Mouse (Mus musculus) forebrain, embryonic 10.5 days (tissue): ENCODE data around the gene Ggt1. TPM values are rescaled to one million over a fixed set of nuclear protein-coding genes. Genes with fewer than 3 reads are reported as not detected.
"Not testable (repeated sequence)": the region's sequence is repeated elsewhere in the genome, so short reads cannot be mapped to it uniquely, and the experiment has no call there.

ENCODE experiments used
- DNase-seq: peaks from one replicate; pipeline ENCODE4 v3.0.0-alpha.2; 2017; ENCODE audit warnings: low spot score; ENCODE audit errors: extremely low spot score
- H3K27ac ChIP-seq: fragments of 300-500 bp; sonication (generic); 2 replicates; pipeline ENCODE4 v1.5.1; 2016; ENCODE audit warnings: mild to moderate bottlenecking
- H3K27me3 ChIP-seq: fragments of 300-500 bp; sonication (generic); 2 replicates; pipeline ENCODE4 v1.6.1; 2016; ENCODE audit warnings: mild to moderate bottlenecking; ENCODE audit not compliant: poor library complexity, severe bottlenecking
- H3K36me3 ChIP-seq: fragments of 300-500 bp; sonication (generic); replicated peaks from 2 replicates; pipeline ENCODE4 v1.6.1; 2016; ENCODE audit warnings: mild to moderate bottlenecking, moderate library complexity
- H3K4me1 ChIP-seq: fragments of 300-500 bp; sonication (generic); 2 replicates; pipeline ENCODE4 v1.6.1; 2016
- H3K4me3 ChIP-seq: fragments of 300-500 bp; sonication (generic); 2 replicates; pipeline ENCODE4 v1.5.1; 2016; ENCODE audit warnings: mild to moderate bottlenecking, moderate library complexity
- H3K9me3 ChIP-seq: fragments of 300-500 bp; sonication (generic); 2 replicates; pipeline ENCODE4 v1.6.1; 2016; ENCODE audit warnings: mild to moderate bottlenecking, moderate library complexity
- WGBS: fragments of 180-500 bp; shearing (Covaris S2); methylation state at CpG from one replicate; pipeline ENCODE4 v1.1.7; 2016; 5-methylcytosine and 5-hydroxymethylcytosine counted together
- polyA plus RNA-seq: library from polyadenylated mRNA; unstranded; fragments of >200 nt; fragmentation: Nextera tagmentation; extraction: Ambion mirVana; gene quantifications from 2 replicates; pipeline ENCODE4 v1.2.1, GENCODE M21; 2016

Gene Ggt1
- polyA plus RNA-seq, 1 experiment from 2014 or later, result 2.3 TPM

- DNase-seq, result no peak
- H3K4me3 ChIP-seq, result no peak overlapping the region
- peaks cover 31% of the 10 kb centered on the region for H3K27me3 ChIP-seq
- no peaks in the 10 kb centered on the region for H3K36me3 ChIP-seq
- WGBS, result 90% methylated on average over 8 of the region's 8 CpGs
- H3K4me1 ChIP-seq, result peaks cover 36% of the 10 kb centered on the region
- H3K9me3 ChIP-seq, result no peaks in the 10 kb centered on the region
- H3K27ac ChIP-seq, result no peak overlapping the region
These were observed 7.3 kb upstream of the Ggt1 start for GRCm38 (mm10) chr10:75554090-75554489.

GRCm38 (mm10) chr10:75555557-75555956 lies 5.8 kb upstream of the Ggt1 start:
- DNase-seq, result no peak
- Histone ChIP-seq H3K36me3 (no peaks in the 10 kb centered on the region), H3K4me1 (peaks cover 50% of the 10 kb centered on the region), H3K4me3 (no peak overlapping the region), H3K9me3 (no peaks in the 10 kb centered on the region), H3K27me3 (peaks cover 46% of the 10 kb centered on the region), H3K27ac (peak overlapping the region; percentile 73)
- 75% methylated on average over 6 of the region's 6 CpGs for WGBS

- no peaks in the 10 kb centered on the region for H3K9me3 ChIP-seq
- no peak for DNase-seq
- no peaks in the 10 kb centered on the region for H3K36me3 ChIP-seq
- 46% methylated on average over 9 of the region's 9 CpGs for WGBS
- peak overlapping the region; percentile 73 for H3K27ac ChIP-seq
- H3K4me1 ChIP-seq, result peaks cover 53% of the 10 kb centered on the region
- no peak overlapping the region for H3K4me3 ChIP-seq
- H3K27me3 ChIP-seq, result peaks cover 50% of the 10 kb centered on the region
These were observed 5.4 kb upstream of the Ggt1 start for GRCm38 (mm10) chr10:75556026-75556425.

GRCm38 (mm10) chr10:75558515-75558914 lies 2.9 kb upstream of the Ggt1 start:
- H3K4me3 ChIP-seq, result 0 out of 2 replicates have a peak overlapping the region, but pooled peaks have one; percentile 74
- no peak for DNase-seq
- H3K9me3 ChIP-seq, result no peaks in the 10 kb centered on the region
- 28% methylated on average over 3 of the region's 3 CpGs for WGBS
- no peaks in the 10 kb centered on the region for H3K36me3 ChIP-seq
- H3K27me3 ChIP-seq, result peaks cover 74% of the 10 kb centered on the region
- H3K4me1 ChIP-seq, result peaks cover 43% of the 10 kb centered on the region
- H3K27ac ChIP-seq, result no peak overlapping the region

GRCm38 (mm10) chr10:75559041-75559675 lies 2.2 kb upstream of the Ggt1 start:
- Histone ChIP-seq H3K36me3 (no peaks in the 10 kb centered on the region), H3K4me3 (peak overlapping the region; percentile 74), H3K4me1 (peaks cover 43% of the 10 kb centered on the region), H3K9me3 (no peaks in the 10 kb centered on the region), H3K27me3 (peaks cover 80% of the 10 kb centered on the region), H3K27ac (peak overlapping the region; percentile 85)
- DNase-seq, result peak; percentile 37
- WGBS, result 5% methylated on average over 14 of the region's 14 CpGs

- peak; percentile 46 for DNase-seq
- peaks cover 84% of the 10 kb centered on the region for H3K27me3 ChIP-seq
- H3K9me3 ChIP-seq, result no peaks in the 10 kb centered on the region
- H3K36me3 ChIP-seq, result no peaks in the 10 kb centered on the region
- H3K4me1 ChIP-seq, result peaks cover 43% of the 10 kb centered on the region
- peak within 1 kb of the TSS; percentile 85 for H3K27ac ChIP-seq
- H3K4me3 ChIP-seq, result peak within 1 kb of the TSS; percentile 74
- WGBS, result under 1% methylated on average over 75 of the region's 75 CpGs
These were observed 1.5 kb upstream of the Ggt1 start, which contains the start of gene Lrrc75b for GRCm38 (mm10) chr10:75559676-75560548. TSS of gene Lrrc75b (minus strand) at chr10:75560330.

- H3K27ac ChIP-seq, result peak overlapping the region; percentile 85; the same call in 1 of the 2 replicates
- peaks cover 84% of the 10 kb centered on the region for H3K27me3 ChIP-seq
These were observed 880 bp upstream of the Ggt1 start for GRCm38 (mm10) chr10:75560549-75560899.

GRCm38 (mm10) chr10:75562596-75562995 lies 1.2 kb downstream of the Ggt1 start:
- H3K4me1 ChIP-seq, result peaks cover 35% of the 10 kb centered on the region
- 88% methylated on average over 8 of the region's 8 CpGs for WGBS
- H3K27ac ChIP-seq, result no peak overlapping the region
- no peak overlapping the region for H3K4me3 ChIP-seq
- no peaks in the 10 kb centered on the region for H3K9me3 ChIP-seq
- peaks cover 75% of the 10 kb centered on the region for H3K27me3 ChIP-seq
- DNase-seq, result no peak
- no peaks in the 10 kb centered on the region for H3K36me3 ChIP-seq

More at GRCm38 (mm10) chr10:75560549-75560899, 880 bp upstream of the Ggt1 start:
- H3K9me3 ChIP-seq, result no peaks in the 10 kb centered on the region
- no peaks in the 10 kb centered on the region for H3K36me3 ChIP-seq
- H3K4me1 ChIP-seq, result peaks cover 45% of the 10 kb centered on the region
- 9% methylated on average over 6 of the region's 6 CpGs for WGBS
- DNase-seq, result no peak
- H3K4me3 ChIP-seq, result peak overlapping the region; percentile 74

GRCm38 (mm10) chr10:75564687-75565265 lies 3.4 kb downstream of the Ggt1 start:
- DNase-seq, result no peak
- peaks cover 75% of the 10 kb centered on the region for H3K27me3 ChIP-seq
- H3K4me3 ChIP-seq, result no peak overlapping the region
- H3K4me1 ChIP-seq, result peaks cover 32% of the 10 kb centered on the region
- 85% methylated on average over 12 of the region's 12 CpGs for WGBS
- H3K9me3 ChIP-seq, result no peaks in the 10 kb centered on the region
- no peak overlapping the region for H3K27ac ChIP-seq
- H3K36me3 ChIP-seq, result no peaks in the 10 kb centered on the region

GRCm38 (mm10) chr10:75565436-75565835 lies 4.0 kb downstream of the Ggt1 start:
- H3K27ac ChIP-seq, result no peak overlapping the region
- no peaks in the 10 kb centered on the region for H3K9me3 ChIP-seq
- H3K4me1 ChIP-seq, result peaks cover 25% of the 10 kb centered on the region
- 74% methylated on average over 6 of the region's 6 CpGs for WGBS
- H3K27me3 ChIP-seq, result peaks cover 73% of the 10 kb centered on the region
- H3K36me3 ChIP-seq, result no peaks in the 10 kb centered on the region
- H3K4me3 ChIP-seq, result no peak overlapping the region
- DNase-seq, result no peak

GRCm38 (mm10) chr10:75565906-75566305 lies 4.5 kb downstream of the Ggt1 start:
- peaks cover 25% of the 10 kb centered on the region for H3K4me1 ChIP-seq
- H3K27ac ChIP-seq, result no peak overlapping the region
- no peaks in the 10 kb centered on the region for H3K9me3 ChIP-seq
- no peak overlapping the region for H3K4me3 ChIP-seq
- 79% methylated on average over 7 of the region's 7 CpGs for WGBS
- H3K36me3 ChIP-seq, result no peaks in the 10 kb centered on the region
- peaks cover 68% of the 10 kb centered on the region for H3K27me3 ChIP-seq
- DNase-seq, result no peak

- 84% methylated on average over 5 of the region's 5 CpGs for WGBS
- no peak overlapping the region for H3K27ac ChIP-seq
- no peaks in the 10 kb centered on the region for H3K9me3 ChIP-seq
- H3K4me1 ChIP-seq, result peaks cover 29% of the 10 kb centered on the region
- H3K27me3 ChIP-seq, result peaks cover 64% of the 10 kb centered on the region
- DNase-seq, result no peak
- H3K4me3 ChIP-seq, result no peak overlapping the region
- H3K36me3 ChIP-seq, result no peaks in the 10 kb centered on the region
These were observed 4.9 kb downstream of the Ggt1 start for GRCm38 (mm10) chr10:75566321-75566720.

GRCm38 (mm10) chr10:75566765-75567164 lies 5.4 kb downstream of the Ggt1 start:
- H3K27ac ChIP-seq, H3K4me3 ChIP-seq, H3K9me3 ChIP-seq, H3K36me3 ChIP-seq, DNase-seq: not testable (repeated sequence)
- Histone ChIP-seq H3K27me3 (peaks cover 60% of the 10 kb centered on the region), H3K4me1 (peaks cover 34% of the 10 kb centered on the region)
- 81% methylated on average over 2 of the region's 2 CpGs for WGBS
